Mouse (Mus musculus): ENCODE measurements around the gene Hist1h2ag. TPM values are rescaled to one million over a fixed set of nuclear protein-coding genes. Genes with fewer than 3 reads are reported as not detected.

Hist1h2ag gene
- total RNA-seq, 2 experiments from 2014 or later: 11.9 to 12.2 TPM

DNA sequence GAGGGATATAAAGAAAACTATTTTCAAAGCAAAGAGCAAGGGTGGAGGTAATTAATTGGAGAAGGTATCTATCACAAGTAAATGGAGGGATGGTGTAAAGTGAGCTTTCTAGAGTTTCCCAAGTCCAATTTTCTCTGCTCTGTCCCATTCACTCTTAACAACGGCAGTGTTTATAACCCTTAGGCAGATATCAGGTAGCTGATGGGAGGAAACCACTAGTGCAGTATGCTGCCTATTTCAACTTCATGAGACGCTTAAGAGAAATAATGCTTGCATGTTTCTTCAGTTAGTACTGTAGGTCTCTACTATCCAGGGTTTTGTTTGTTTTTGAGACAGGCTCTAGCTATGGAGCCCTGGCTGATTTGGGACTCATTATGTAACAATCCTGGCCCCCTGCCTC is 5.3 kb downstream of the Hist1h2ag start:
- no peak for DNase-seq (ENCODE audit: low spot score in 2 of 2)

DNA sequence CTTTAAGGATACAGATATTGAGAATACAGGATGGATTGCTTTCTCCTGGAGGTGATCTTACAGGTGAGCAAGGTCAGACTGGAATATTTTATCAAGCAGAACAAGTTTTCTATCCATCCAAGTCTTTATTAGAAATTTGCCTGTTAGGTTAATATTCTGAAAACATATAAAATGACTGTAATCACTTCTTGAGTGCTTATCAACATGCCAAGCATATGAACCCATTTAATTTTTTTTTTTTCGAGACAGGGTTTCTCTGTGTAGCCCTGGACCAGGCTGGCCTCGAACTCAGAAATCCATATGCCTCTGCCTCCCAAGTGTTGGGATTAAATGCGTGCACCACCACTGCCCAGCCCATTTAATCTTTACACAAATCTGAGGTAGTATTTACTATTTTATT is 5.8 kb downstream of the Hist1h2ag start:
- DNase-seq (ENCODE audit: low spot score in 2 of 2): no peak

DNA sequence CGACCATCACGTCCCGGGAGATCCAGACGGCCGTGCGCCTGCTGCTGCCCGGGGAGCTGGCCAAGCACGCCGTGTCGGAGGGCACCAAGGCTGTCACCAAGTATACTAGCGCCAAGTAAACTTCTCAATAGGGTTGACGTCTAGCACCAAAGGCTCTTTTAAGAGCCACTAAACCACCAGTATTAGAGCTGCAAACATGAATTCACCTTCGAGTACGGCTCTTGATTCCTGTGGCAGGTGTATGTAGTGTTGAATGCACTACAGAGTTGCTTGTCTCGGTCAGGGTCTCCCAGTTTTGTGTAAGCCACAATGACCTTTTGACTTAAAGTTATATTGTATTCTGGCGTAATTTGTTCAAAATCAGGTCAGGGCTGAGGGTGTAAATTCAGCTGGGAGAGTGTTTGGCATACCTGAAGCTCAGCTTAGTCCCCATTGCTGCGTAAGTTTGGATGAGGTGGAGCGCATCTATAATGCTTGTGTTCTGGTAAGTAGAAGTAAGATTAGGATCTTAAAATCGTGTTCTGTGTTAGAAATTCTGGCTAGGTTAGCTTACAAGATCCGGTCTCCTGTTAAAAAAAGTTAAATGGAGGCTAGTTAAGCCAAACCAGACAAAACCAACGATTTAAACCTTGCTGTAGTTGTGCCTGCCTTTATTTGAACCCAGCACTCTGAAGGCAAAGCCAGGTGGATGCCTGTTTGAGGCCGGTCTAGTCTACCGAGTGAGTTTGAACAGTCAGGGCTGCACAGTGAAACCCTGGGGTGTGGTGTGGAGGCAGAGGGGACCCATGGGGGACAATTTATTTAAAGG is 6.4 kb downstream of the Hist1h2ag start:
- DNase-seq (ENCODE audit: low spot score in 2 of 2): no peak

DNA sequence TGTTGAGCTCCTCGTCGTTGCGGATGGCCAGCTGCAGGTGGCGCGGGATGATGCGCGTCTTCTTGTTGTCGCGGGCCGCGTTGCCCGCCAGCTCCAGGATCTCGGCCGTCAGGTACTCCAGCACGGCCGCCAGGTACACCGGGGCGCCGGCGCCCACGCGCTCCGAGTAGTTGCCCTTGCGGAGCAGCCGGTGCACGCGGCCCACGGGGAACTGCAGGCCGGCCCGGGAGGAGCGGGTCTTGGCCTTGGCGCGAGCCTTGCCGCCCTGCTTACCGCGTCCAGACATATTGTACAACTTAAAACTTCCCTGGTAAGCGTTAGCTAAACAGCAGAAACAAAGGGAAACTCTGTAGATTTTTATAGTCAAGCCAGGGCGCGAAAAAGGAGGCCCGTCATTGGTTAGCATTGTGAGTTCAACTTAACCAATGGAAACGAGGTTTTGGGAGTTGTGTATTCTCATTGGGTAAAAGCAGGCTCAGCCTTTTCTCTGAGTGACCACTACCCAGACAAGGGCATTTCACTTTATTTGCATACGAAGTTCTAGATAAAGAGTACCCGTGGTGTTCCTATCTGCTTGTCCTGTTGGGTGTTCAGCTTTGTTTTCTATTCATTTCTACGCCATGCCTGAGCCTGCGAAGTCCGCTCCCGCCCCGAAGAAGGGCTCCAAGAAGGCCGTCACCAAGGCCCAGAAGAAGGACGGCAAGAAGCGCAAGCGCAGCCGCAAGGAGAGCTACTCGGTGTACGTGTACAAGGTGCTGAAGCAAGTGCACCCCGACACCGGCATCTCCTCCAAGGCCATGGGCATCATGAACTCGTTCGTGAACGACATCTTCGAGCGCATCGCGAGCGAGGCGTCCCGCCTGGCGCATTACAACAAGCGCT is 7.2 kb downstream of the Hist1h2ag start, which contains the start of the genes Hist1h2ah and Hist1h2bk:
TSS of gene Hist1h2ah (minus strand) at position 302 of the 882 bp plus-strand sequence.
TSS of gene Hist1h2bk (plus strand) at position 604 of the 882 bp plus-strand sequence.
- DNase-seq (ENCODE audit: low spot score in 2 of 2): peak; percentile 49 to 60

DNA sequence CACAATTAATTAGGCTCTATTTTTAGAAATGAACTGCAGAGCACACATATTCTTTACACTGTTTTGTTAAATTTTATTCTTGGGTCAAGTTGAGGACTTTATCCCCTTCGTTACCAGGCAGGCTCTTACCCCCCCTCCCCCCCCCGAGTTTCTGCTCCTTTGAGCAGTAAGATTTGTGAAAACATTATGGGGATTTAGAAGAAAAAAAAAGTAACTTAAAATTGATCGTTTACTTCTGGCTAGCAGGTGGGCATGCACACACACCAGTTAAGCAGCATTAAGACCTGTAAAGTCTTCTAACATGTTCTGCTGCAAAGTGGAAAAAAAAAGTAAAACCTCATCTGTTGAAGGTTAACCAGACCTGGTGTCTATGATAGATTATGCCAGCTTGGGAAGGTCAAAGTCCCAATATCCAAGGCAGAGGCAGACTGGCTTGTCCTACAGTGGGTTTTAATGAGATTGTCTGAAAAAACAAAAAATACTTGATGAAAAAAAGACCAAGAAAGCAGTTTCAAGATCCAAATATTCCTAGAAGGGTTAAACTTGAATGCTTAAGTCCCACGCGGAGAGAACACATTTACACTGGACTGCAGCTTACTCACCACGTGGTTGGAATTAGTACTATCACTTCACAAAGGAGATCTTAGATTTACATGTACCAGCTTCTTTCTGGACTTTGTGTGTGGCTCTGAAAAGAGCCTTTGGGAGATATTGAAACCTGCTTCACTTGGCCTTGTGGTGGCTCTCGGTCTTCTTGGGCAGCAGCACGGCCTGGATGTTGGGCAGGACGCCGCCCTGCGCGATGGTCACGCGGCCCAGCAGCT is 8.1 kb downstream of the Hist1h2ag start:
- no peak for DNase-seq (ENCODE audit: low spot score in 2 of 2)

DNA sequence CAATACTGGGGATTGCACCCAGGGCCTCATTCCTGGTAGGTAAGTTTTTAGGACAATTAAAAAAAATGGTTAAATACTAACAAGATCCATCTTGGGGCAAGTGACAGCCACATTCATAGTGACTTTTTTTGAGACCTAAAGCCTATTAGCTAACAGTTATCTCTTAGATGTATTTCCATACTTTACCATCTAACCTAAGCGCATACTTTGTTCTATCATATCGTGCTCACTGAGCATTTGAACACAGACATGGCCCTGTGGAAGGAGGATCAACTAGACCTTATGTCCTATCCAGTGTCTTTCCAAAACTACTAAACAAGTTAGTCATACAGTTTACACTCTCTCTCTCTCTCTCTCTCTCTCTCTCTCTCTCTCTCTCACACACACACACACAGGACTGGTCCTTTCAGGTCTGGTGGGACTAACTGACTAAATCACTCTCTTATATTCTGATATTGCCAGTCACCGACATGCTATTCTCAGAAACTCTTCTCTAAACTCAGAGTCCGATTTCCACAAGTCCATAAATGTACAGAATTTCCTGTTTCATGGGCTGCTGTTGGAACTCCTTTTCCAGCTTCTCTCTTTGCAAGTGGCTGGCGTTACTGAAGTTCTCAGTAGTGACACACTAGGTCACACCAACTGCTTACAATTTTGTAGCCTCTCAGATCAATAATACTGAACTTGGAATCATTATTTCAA is 8.9 kb downstream of the Hist1h2ag start:
- DNase-seq (ENCODE audit: low spot score in 2 of 2): no peak

DNA sequence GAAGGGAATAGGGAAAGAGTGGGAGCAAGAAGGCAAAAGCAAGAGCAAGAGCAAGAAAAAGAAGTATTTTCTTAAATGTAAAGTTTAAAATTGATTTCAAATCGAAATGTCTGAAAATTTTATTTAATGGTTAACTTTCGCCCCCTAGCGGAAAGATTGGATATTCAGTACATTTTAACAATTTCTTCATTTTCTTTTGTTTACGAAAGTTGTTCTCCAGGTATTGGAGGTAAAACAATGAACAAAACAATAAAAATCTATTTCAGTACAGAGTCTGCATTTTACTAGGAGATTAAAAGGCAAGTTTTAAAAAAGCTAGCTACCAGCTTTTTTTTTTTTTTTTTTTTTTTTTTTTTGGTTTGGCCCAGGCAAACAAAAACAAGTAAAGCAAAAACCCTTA is 12.3 kb downstream of the Hist1h2ag start:
- no peak for DNase-seq (ENCODE audit: low spot score in 2 of 2)

DNA sequence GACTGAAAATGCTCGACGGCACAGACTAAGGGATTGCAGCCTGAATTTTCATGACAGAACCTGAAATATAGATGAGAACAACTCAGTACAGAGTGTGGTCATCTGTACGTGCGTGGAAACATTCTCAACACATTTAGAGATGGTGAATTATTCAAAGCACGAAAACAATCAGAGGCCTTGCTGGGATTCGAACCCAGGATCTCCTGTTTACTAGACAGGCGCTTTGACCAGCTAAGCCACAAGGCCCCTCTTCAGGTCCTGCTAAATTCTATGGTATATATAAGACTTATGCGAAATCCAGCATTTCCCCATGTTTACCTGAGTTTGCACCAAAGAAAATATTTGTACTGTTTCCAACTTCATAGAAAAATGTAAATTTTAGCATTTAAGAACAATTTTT is 12.8 kb downstream of the Hist1h2ag start:
- no peak for DNase-seq (ENCODE audit: low spot score in 2 of 2)

DNA sequence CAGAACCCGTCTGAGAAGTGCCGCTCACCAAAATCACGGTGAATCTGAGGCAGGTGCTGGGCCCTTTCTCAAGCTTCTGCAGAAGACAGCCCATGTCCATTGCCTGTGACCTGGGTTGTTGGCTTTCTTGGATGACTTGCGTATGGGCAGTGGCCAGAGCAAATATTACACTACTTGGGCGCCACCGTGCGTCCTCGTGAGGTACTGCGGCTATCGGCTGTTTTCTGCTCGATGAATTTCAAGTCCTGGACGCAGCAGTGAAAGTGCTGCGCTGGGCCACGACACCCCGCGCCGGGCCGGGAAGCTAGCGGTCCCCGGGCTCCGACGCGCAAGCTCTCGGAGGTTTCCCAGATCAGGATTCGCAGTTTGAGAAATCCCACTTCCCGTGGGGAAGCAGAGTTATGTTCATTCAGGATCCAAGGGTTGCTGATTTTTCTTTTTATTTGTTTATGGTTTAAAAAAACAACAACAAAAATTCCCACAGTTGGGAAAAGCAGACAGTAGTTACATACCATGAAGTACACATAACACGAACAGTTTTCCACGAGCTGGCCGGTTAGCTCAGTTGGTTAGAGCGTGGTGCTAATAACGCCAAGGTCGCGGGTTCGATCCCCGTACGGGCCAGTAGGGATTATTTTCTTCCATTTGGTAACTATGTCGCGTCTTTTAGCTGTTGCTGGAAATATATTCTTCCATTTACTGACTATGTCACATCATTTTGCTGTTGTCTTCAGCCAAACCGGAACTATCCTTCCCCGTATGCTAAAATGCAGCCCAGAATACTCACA is 13.9 kb downstream of the Hist1h2ag start:
- peak; percentile 96 to 97 for DNase-seq (ENCODE audit: low spot score in 2 of 2)

DNA sequence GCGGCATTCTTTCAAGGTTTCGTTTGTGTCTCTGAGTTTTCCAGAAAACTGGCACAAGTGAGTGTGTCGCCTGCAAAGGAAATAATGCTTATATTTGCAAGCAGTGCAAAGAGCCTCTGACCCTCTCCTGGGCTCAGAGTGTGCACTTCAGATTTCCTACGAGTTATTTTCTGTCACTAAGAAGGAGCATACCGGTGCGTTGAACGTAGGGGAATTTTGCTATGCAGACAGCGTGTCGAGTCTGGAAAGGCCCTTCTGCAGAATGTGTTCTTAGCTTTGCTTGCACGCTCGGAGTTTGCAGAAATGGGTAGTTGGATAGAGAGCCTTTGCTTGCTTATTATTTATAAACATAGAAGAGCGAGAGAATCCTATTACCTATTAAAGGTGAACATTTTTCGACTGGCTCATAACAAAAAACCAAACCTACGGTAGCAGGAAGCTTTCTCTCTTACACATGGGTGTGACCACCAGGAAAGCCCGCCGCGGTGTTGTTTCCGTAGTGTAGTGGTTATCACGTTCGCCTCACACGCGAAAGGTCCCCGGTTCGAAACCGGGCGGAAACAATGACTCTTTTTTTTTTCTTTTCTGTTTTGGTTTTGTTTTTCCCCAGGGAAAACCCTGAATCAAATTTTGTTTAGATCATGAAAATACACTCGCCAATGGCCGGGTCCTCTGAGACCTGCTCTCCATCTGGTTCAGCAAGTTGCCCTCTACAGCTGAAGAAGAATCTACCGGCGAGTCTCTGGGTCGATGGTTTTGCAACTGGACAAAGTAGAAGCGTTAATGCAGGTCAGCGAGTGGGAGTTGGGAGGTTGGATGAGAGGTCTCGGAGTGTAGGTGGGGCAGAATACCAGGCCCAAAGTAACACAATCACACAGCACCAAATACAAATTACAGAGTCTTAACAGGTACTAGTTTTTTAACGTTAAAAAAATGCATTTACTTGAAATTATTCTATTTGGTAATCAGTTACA is 16.4 kb downstream of the Hist1h2ag start:
- peak; percentile 83 to 89 for DNase-seq (ENCODE audit: low spot score in 2 of 2)

DNA sequence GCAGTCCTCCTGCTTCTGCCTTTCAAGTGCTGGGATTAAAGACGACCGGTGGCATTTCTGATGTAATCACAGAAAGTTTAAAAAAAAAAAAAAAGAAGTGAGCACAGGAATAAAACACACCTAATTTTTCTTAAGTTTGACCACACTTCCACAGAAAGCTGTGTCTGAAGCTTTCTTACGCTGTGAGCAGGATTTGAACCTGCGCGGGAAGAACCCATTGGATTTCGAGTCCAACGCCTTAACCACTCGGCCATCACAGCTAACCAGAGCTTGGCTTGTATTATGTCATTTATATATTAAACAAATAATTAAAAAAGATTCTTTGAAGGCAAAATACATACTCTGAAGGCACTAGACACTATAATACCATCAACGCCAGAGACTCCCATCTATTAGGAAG is 20.5 kb downstream of the Hist1h2ag start:
- peak; percentile 75 to 76 for DNase-seq (ENCODE audit: low spot score in 2 of 2)

DNA sequence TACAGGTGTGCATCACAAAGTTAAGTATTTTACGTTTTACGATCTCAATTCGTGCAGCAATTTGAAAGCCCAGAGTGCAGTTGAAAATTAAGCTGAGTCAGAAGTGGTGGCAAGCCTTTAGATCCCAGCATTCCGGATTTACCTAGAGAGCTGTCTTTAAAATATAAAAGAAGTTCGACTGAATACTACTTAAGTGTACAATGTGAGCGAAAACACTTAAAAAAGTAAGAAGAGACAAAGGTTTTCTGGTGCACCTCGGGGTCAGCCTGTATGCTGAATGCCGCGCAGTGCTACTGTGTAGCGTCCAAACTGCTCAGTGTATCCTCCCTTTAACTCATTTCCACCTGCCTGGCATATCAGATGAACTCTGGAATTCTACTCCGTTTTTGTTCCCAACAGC is 21.2 kb downstream of the Hist1h2ag start:
- no peak for DNase-seq (ENCODE audit: low spot score in 2 of 2)

DNA sequence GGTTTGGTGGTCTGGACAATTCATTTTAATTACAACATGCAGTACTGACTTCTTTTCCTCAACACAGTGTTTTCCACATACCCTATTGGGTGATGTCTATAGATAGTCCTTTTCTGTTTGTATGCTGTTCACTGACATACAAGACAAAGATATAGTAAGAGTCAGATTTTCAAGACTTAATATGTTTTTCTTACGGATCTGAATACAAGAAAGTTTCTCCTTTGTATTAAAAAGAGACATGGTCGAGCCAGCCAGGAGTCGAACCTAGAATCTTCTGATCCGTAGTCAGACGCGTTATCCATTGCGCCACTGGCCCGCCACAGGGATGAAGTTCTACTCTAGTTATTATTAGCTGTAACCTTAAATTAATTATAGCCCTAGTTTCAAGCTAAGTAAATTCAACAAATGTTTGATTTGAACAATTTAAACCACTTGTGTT is 21.8 kb downstream of the Hist1h2ag start:
- DNase-seq (ENCODE audit: low spot score in 2 of 2): peak; percentile 69 to 78

DNA sequence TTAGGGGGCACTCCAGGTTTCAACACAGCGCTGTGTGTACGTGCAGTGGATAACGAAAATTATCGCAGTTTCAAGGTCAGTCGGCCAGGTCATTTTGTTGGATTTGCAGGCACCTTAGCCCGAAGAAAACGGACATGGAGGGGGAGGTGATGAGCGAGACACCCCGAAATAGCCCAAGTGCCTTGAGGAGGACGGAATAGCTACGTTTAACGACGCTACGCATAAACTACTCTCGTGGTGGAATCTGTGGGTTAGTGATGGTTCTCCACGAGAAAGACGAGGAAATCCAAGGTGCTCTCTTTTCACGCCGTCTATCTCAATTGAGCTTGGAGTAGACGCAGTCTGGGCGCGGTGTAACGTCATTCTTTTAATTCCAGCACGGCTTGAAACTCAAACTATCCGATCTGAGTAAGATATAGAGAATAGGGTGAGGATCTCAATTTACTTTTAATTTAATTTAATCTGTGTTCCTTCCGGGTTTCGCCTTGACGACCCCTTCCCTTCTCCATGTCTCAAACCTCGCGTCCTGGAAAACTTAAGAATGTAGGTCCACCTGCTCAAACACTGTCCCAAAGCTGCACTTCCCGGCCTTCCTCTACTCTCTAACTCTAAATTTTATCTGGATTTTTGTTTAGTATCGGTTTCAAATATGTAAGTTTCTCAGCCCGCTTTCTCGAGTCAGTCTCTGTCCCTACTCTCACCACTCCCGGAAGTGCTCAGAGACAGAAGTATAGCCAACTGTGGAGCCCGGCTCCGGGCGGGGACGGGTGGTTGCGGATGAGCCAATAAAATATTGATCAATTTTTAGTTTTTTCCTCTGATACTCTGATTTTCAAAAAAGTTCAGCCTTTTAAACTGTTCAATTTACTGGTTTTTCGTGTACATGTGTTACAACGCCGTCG is 22.6 kb downstream of the Hist1h2ag start:
- DNase-seq (ENCODE audit: low spot score in 2 of 2): no peak

DNA sequence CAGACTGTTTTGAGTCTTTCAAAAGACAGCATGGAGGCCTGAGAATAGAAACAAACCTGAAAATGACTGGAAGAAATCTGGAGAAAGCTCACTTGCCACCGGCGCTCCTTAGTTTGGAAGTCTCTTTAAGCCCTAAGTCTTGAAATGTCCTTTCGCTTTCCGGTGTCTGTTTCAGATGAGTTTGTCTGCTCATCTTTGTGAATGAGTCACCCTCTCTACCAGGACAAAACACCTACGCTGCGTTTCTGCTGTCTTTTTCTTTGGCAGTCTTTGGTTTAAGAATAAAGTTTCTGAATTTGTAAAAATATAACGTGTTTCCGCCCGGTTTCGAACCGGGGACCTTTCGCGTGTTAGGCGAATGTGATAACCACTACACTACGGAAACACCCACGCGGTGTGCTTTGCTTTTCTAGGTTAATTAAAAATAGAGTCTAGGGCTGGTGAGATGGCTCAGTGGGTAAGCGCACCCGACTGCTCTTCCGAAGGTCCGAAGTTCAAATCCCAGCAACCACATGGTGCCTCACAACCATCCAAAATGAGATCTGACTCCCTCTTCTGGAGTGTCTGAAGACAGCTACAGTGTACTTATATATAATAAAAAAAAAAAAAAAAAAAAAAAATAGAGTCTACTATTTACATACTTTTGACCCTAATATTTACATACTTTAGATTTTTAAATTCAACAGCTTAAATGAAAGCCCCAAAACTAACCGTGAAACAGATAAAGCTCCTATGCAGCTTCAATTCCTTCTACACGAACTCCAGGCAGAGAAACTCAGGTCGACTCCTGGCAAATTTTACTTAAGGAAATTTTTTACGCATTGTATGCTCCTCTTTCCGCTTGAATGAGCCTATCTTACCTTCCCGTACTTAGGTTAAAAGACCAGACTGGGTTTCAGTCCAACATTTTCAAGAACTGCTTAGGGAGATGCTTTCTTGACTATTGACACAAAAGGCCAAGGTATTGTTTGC is 27.0 kb downstream of the Hist1h2ag start:
- DNase-seq (ENCODE audit: low spot score in 2 of 2): peak; percentile 64 to 76

DNA sequence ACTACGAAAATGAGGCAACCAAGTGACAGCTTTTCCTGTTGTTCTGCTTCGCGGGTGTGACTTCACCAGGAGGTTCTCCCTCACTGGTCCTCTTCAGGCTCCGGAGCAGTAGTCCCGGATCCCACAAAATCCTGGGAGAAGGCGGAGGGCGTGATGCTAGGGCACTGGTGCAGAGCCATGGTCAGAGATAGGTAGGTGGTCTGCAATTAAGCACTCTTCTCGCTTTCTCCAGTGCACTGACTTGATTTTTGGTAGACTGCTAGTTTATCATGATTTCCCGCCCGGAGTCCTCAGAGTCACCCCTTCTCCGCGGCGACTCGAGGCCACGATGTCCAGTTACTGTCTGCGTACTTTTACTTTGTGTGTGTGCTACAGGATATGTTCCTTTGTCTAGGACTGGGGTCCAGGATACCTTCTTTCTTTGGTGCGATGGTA is 28.3 kb downstream of the Hist1h2ag start:
- no peak for DNase-seq (ENCODE audit: low spot score in 2 of 2)

Data from adrenal gland, adult 18-20 months (tissue).